Mouse (Mus musculus): Measurements from ENCODE around the gene Ticrr.

Gene Ticrr

GRCm38 (mm10) chr7:79696495-79696894, 36.5 kb downstream of the Ticrr start:
- no peak for DNase-seq

- DNase-seq: no peak
Measured at GRCm38 (mm10) chr7:79702755-79703154, 42.8 kb downstream of the Ticrr start.

GRCm38 (mm10) chr7:79705210-79705609, 45.2 kb downstream of the Ticrr start:
- no peak for DNase-seq

- peak; percentile 82 for DNase-seq
Measured at GRCm38 (mm10) chr7:79710130-79710607, 50.2 kb downstream of the Ticrr start.

DNA sequence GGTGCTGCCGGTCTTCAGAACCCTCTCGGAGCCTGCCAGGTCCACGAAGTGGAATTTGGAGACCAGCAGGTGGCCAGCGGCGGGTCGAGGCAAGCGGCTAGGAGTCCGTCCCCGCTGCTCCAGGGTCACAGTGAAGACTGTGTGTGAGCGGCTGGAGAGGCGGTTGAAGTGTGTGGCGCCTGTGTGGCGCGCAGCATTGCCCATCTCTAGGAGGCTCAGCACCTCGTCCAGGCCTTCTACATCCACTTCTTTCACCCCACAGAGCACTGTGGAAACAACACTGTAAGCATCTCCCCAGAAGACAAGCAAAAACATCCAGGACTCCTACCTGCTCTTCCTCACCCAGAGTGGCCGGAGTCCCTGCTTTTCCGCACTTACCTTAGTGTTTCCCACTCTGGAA, 50.8 kb downstream of the Ticrr start:
- peak; percentile 30 to 38 for DNase-seq

DNA sequence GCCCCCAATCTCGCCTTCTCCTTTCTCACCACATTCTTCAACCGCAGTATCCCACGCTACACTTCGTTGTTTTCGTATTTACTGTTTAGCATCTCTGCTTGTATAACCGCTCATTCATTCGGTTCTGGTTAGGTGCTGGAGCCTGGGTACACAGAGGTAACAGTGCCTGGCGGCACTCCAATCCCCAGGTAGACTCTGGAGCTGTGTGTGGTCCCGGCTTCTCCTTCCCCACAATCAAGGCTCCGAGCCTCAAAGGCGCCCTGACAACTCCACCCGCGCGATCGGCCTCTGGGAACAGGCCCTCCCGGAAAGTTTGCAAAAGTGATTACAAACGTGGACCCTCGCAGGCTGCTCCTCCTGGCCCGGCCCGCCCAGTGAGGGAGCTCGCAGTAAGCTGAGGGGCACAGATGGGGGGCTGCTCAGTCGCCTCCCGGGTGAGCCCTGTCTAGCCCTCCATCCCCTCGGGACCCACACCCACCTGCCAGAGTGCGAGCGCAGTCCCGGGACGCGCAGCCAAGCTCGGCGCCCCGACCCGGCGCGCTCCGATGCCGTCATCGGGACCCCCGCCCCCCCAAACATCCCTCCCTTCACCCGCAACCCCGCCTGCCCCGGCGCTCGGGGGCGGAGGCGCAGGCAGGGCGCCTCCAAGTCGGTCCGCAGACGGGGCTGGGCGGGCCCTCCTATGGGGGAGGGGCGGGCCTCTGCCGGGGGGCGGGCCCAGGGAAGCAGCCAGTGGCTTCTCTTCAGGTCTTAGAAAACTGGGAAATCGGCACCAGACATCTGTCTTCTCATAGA, 55.4 kb downstream of the Ticrr start, which contains the start of gene Kif7:
Kif7 (minus strand) TSS at position 534 of the 795 bp plus-strand sequence.
- peak; percentile 52 to 66 for DNase-seq

DNA sequence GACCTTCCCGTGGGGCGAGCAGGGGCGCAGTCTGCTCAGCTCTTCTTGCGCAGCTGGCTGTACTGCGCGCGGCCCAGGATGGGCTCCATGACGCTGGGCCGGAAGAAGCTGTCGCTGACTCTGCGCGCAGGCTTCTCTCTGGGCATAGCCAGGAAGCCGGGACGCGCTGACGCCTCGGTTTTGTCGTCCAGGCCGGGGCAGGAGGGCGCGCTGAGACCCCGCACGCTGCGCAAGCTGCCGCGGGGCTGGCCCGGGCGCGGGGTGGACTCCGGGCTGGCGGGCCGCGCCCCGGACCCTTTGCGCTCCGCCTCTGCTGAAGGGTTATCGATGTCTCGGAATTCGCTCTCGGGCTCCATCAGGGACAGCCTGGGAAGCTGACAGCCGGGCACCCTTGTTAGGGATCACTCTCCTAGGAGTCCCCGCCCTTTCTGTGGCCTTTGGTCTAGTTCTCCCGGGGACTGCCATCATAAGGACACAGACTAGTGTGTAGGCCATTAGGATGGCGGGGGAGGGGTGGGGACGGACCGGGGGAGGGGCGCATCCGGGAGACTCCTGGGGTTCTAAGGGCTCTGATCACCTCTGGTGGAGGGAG, 61.5 kb downstream of the Ticrr start:
- DNase-seq: peak; percentile 31 to 40

DNA sequence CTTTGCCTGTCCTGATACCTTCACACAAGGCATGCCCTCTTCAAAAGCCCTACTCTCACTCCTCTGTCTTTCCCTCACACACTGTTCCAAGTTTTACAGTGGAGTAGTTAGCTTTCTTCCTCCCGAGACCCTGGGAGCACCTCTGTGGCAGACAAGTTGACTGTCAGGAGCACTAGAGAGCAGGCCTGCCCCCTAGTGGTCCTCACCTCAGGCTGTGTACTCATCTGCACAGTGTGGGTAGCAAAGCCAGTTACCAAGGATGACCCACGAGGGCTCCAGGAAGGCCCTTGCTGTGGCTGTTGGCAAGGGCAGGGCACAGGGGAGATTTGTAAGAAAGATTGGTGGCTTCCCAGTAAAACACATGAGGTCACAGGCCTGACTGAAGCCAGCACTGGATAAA, 67.1 kb downstream of the Ticrr start:
- peak; percentile 48 to 66 for DNase-seq

DNA sequence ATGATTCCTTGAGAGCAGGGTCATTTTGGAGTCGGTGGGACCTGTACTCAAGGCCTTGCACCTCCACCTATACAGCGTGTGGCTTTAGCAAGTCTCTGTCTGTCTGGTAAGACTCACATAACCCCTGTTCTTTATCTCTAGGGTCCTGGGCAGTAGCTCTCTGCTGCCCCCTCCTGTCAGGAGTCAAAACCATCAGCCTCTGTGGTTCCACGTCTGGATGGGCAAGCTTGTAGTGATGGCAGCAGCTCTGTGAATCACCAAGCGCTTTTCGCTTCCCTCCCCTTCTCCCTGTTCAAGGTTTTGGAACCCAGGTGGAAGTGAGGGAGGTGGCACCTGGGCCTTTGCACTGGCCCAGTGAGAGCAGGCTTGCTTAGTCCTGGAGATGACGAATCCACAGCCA, 68.2 kb downstream of the Ticrr start:
- peak; percentile 57 to 63 for DNase-seq

- peak; percentile 59 to 79 for DNase-seq
Measured at GRCm38 (mm10) chr7:79729169-79729568, 69.2 kb downstream of the Ticrr start.

- DNase-seq: peak in 1 of 2 experiments; percentile 22
Measured at GRCm38 (mm10) chr7:79729743-79730370, 69.9 kb downstream of the Ticrr start.

GRCm38 (mm10) chr7:79731438-79731837, 71.4 kb downstream of the Ticrr start:
- no peak for DNase-seq

DNA sequence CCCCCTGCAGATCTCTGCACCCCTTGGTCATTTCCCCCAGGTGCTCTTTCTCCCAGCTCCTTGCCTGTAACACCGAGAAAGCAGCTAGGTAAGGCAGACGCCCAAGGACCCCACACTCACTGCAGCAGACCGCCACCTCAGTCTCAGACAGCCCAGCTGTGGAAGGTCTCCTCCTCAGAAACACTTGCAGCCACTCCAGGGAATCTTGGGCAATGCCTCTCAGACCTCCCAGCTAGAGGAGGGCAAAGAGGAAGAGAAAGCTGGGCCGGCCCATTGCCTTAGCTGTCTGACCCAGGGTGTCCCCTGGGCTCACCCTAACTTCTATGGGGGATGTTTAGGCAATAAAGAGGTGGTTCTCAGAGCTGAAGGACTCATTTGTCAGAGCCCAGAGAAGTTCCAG, 72.6 kb downstream of the Ticrr start, which contains the start of gene Plin1:
Plin1 (minus strand) TSS at position 282 of the 400 bp plus-strand sequence.
- no peak for DNase-seq

DNA sequence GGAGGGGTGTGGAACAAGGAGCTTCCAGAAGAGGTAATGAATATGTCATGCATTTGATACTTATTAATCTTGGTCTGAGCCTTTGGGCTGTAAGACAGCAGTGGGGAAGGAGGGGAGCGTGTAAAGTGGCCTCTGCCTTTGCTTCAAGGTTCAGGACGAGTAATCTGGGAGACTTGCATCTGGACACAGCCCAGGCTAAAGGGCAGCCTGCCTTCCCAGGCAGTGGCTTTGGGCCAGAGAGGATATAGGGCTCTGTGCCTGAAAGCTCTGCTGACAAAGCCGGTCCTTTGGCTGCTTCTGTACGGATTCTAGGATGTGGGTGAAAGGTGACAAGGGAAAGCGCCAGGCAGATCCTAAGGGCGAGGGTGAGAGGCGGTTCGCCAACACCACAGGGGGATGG, 74.6 kb downstream of the Ticrr start:
- peak in 1 of 2 experiments; percentile 13 for DNase-seq

GRCm38 (mm10) chr7:79736511-79736910, 76.5 kb downstream of the Ticrr start:
- no peak for DNase-seq

DNA sequence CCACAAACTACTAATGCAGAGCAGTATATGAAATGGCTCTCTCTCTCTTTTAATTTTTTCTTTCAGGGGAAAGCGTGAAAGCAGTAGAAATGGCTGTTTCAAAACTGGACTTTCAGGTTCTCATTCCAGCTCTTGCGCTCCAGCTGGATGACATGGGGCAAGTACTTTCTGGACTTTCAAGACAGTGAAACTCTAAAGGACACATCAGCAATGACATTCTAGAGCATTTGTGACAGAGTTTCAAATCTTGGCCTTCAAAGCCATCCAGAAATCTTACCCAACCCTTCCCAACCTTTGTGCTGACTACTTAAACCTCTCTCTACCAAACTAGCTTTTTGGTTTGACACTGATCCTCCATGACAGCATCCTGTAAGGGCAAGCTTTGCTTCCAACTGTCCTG, 78.9 kb downstream of the Ticrr start:
- no peak for DNase-seq

GRCm38 (mm10) chr7:79740279-79740678, 80.3 kb downstream of the Ticrr start:
- DNase-seq: no peak

DNA sequence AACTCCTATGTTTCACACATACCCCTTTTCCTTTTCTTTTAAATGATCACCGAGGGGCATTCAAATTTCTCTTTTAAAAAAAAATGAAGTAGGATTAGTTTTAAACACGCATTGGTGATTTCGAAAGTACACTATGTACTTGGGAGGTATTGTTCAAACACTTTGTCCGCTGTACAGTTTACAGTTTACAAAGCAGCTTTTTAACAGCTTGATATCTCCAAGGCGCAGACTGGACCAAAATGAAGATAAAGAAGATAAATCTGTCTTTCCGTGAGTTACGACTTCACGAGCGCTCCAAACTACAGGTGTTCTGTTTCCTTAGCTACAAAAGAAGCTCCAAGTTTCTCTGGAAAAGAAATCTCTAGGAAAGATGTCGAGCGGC, 82.3 kb downstream of the Ticrr start:
- DNase-seq: no peak

- DNase-seq: peak; percentile 77 to 82
Measured at GRCm38 (mm10) chr7:79742659-79743536, 82.9 kb downstream of the Ticrr start, which contains the start of the genes Pex11a and Wdr93. Gene Pex11a (minus strand): TSS chr7:79743131. Gene Wdr93 (plus strand): TSS chr7:79743163.

GRCm38 (mm10) chr7:79744051-79744450, 84.1 kb downstream of the Ticrr start:
- DNase-seq: no peak

DNA sequence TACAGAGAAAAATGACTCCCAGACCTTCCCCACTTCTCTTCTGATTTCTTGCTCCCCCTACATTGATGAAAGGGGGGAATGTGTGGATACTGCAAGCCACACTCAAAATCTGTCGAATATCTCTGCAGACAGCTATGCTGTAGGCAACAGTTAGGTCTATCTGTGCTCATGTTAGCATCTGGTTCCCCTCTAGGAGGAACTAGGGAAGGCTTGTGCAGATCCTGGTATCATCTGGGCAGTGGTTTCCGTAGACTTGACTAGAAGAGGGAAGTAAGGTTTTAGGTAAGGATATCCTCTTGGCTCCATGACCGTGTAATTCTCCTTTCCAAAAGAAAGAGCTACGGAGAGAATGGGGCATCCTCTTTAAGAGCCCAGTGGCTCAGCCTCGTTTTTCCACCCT, 84.6 kb downstream of the Ticrr start:
- DNase-seq: no peak

GRCm38 (mm10) chr7:79747659-79748058, 87.7 kb downstream of the Ticrr start:
- no peak for DNase-seq

All from cerebellum, postnatal 14 days (tissue).